ENCODE assay signal across 8 mouse cellular contexts in the genomic region with DNA sequence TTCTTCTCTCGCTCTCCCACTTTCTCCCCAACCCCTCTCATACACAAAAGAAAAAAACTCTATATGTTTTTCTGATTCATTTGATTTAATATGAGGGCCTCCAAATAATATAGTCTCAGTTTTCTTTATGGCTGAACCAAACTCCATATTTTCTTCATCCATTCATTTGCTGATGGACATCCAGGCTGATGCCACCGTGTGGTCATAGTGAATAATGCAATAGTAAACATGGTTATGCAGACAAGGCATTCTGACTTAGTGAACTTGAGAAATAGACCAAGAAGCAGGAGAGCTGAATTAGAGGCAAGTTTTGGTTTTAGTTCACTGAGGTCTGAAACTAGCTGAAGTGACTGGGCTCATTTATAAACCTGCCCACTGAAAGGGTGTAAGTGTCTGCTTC. TPM values are rescaled to one million over a fixed set of nuclear protein-coding genes. Genes with fewer than 3 reads are reported as not detected.
DNase-seq lines count a peak whose midpoint lies in the region; ATAC-seq and TF ChIP-seq lines count a peak whose summit lies in the region.

No protein-coding gene starts in this region.

- H3K4me2 ChIP-seq in heart, postnatal 0 days (ENCODE audit: low read depth, low read length): no peak overlapping the region
- no peak overlapping the region for H3K4me2 ChIP-seq in forebrain, embryonic 16.5 days (ENCODE audit: low read length)

- H3K4me1 ChIP-seq in heart, postnatal 0 days (ENCODE audit: control insufficient read depth, insufficient read depth): no peaks in the 10 kb centered on the region
- H3K4me1 ChIP-seq in ES-E14 (ENCODE audit: control insufficient read depth in 2 of 2, insufficient read depth in 2 of 2, low read length in 2 of 2, poor library complexity in 1 of 2): no peaks in the 10 kb centered on the region
- H3K4me1 ChIP-seq in forebrain, embryonic 16.5 days (replicated peaks; ENCODE audit: control insufficient read depth, insufficient read depth, low read length): no peaks in the 10 kb centered on the region

- no peak for ATAC-seq in heart, postnatal 0 days (ENCODE audit: insufficient read depth, low read depth)
- no peak for ATAC-seq in forebrain, embryonic 16.5 days

- DNase-seq in heart, postnatal 0 days (ENCODE audit: low spot score): peak; percentile 30
- DNase-seq in heart, postnatal 25 days (ENCODE audit: low spot score): no peak
- DNase-seq in 3T3-L1 (ENCODE audit: low read depth, low spot score) (peak; percentile 75), ES-E14 (ENCODE audit: low read depth, low spot score) (no peak)
- peak; percentile 36 for DNase-seq in fibroblast of lung, adult 2 months (ENCODE audit: low read depth)
- no peak for DNase-seq in frontal cortex, postnatal 14 days (ENCODE audit: low spot score in 2 of 2)
- DNase-seq in layer of hippocampus, adult 9-10 months (ENCODE audit: low spot score): no peak

- no peaks in the 10 kb centered on the region for H3K36me3 ChIP-seq in heart, postnatal 0 days (replicated peaks; ENCODE audit: control insufficient read depth, insufficient read depth, low read length)
- no peaks in the 10 kb centered on the region for H3K36me3 ChIP-seq in ES-E14 (ENCODE audit: control insufficient read depth, insufficient read depth, low read length, poor library complexity, severe bottlenecking)
- no peaks in the 10 kb centered on the region for H3K36me3 ChIP-seq in forebrain, embryonic 16.5 days (ENCODE audit: control insufficient read depth, insufficient read depth)

- H3K4me3 ChIP-seq in heart, postnatal 0 days (ENCODE audit: low read depth, low read length): no peak overlapping the region
- H3K4me3 ChIP-seq in ES-E14 (ENCODE audit: insufficient read depth in 1 of 2, low read depth in 1 of 2, low read length in 2 of 2, poor library complexity in 1 of 2, severe bottlenecking in 1 of 2): no peak overlapping the region
- no peak overlapping the region for H3K4me3 ChIP-seq in forebrain, embryonic 16.5 days (replicated peaks; ENCODE audit: low read length)

- no peak overlapping the region for H3K9ac ChIP-seq in heart, postnatal 0 days (replicated peaks; ENCODE audit: low read depth, low read length)
- H3K9ac ChIP-seq in ES-E14 (ENCODE audit: insufficient read depth, low read depth, low read length, poor library complexity, severe bottlenecking): no peak overlapping the region
- H3K9ac ChIP-seq in forebrain, embryonic 16.5 days (replicated peaks; ENCODE audit: low read depth, low read length): no peak overlapping the region

- no peak overlapping the region for H3K27ac ChIP-seq in heart, postnatal 0 days (ENCODE audit: low read depth)
- H3K27ac ChIP-seq in ES-E14 (ENCODE audit: insufficient read depth, low read depth, low read length, poor library complexity, severe bottlenecking): no peak overlapping the region
- no peak overlapping the region for H3K27ac ChIP-seq in forebrain, embryonic 16.5 days (ENCODE audit: low read length)

- in situ Hi-C loops in ES-E14 (cut with MboI; ENCODE audit: low sequenced_read_pairs in 2 of 2, unreplicated experiment in 2 of 2): no loop called here

- no peaks in the 10 kb centered on the region for H3K27me3 ChIP-seq in heart, postnatal 0 days (ENCODE audit: control insufficient read depth, insufficient read depth, low read length)
- H3K27me3 ChIP-seq in forebrain, embryonic 16.5 days (replicated peaks; ENCODE audit: control insufficient read depth, insufficient read depth, low read length): no peaks in the 10 kb centered on the region

- 50% methylated on average over 2 of the region's 2 CpGs for WGBS in heart, postnatal 0 days
- WGBS in forebrain, embryonic 16.5 days: 50% methylated on average over 2 of the region's 2 CpGs

- no peak for TF ChIP-seq EP300 in heart, postnatal 0 days (IDR thresholded peaks at IDR 0.05; ENCODE audit: low read depth)

- TF ChIP-seq CTCF in heart, postnatal 0 days (IDR thresholded peaks at IDR 0.05; ENCODE audit: low read depth): peak; percentile 73

- no peaks in the 10 kb centered on the region for H3K9me3 ChIP-seq in heart, postnatal 0 days (replicated peaks; ENCODE audit: control insufficient read depth, low read length)
- no peaks in the 10 kb centered on the region for H3K9me3 ChIP-seq in ES-E14 (ENCODE audit: control insufficient read depth, insufficient read depth, low read depth, low read length)
- no peaks in the 10 kb centered on the region for H3K9me3 ChIP-seq in forebrain, embryonic 16.5 days (ENCODE audit: control insufficient read depth, low read length)

- intact Hi-C loops in heart, postnatal 25 days (cut with DNase I): no loop called here

TF ChIP-seq in ES-E14, 5 proteins besides CTCF, POLR2A, EP300 and RAD21:
- TF ChIP-seq ZNF384 (IDR thresholded peaks at IDR 0.05; ENCODE audit: low read depth, low read length) (no peak), ZC3H11A (IDR thresholded peaks at IDR 0.05; ENCODE audit: borderline replicate concordance, low read depth, low read length) (0 out of 2 replicates have a peak, but pooled peaks have one; percentile 15)

RNA-seq across cellular contexts. Expression of gene Ngly1, which starts 30.1 kb away (rescaled TPM):
- 25.7 and 34.3 TPM in 2 replicates for total RNA-seq in heart, postnatal 0 days (2014; rRNA removed; ENCODE audit: low replicate concordance)
- 27.0 and 29.3 TPM in 2 replicates for polyA plus RNA-seq in heart, postnatal 0 days (2015; fragmentation: Nextera tagmentation; extraction: Ambion mirVana)
- 10 to 100 TPM; 31.9 to 40.8 TPM for total RNA-seq in heart, postnatal 25 days (2021)
- 5.4 and 6.9 TPM in 2 replicates for total RNA-seq in ES-E14 (2012; rRNA removed)
- polyA plus RNA-seq in forebrain, embryonic 16.5 days (2015; fragmentation: Nextera tagmentation; extraction: Ambion mirVana): 25.2 and 28.7 TPM in 2 replicates

RNA-seq across cellular contexts. Expression of gene Oxsm, which starts 30.6 kb away (rescaled TPM):
- total RNA-seq in heart, postnatal 0 days (2014; rRNA removed; ENCODE audit: low replicate concordance): 6.2 and 13.5 TPM in 2 replicates
- 3.6 and 3.9 TPM in 2 replicates for polyA plus RNA-seq in heart, postnatal 0 days (2015; fragmentation: Nextera tagmentation; extraction: Ambion mirVana)
- total RNA-seq in heart, postnatal 25 days (2021): 10 to 100 TPM; 20.2 to 21.1 TPM
- 6.6 and 6.7 TPM in 2 replicates for total RNA-seq in ES-E14 (2012; rRNA removed)
- polyA plus RNA-seq in forebrain, embryonic 16.5 days (2015; fragmentation: Nextera tagmentation; extraction: Ambion mirVana): 1.7 and 2.7 TPM in 2 replicates

Comparison
In these comparisons a context has a peak if more than half of its experiments do, and no peak if none do; other contexts are left out.
1. DNase-seq: peak in heart, postnatal 0 days (single experiment), 3T3-L1 (single experiment) and fibroblast of lung, adult 2 months (single experiment); none in heart, postnatal 25 days (single experiment), ES-E14 (single experiment), frontal cortex, postnatal 14 days (0 of 2) and layer of hippocampus, adult 9-10 months (single experiment).